Mouse (Mus musculus) kidney, postnatal 0 days (tissue): ENCODE data around the gene Aatf. TPM values are rescaled to one million over a fixed set of nuclear protein-coding genes. Genes with fewer than 3 reads are reported as not detected.

Experiments
- ATAC-seq: fragments of 200-750 bp; cut with Nextera tagmentation; replicated peaks from 2 replicates; pipeline ENCODE4 v1.8.0; 2017; ENCODE audit warnings: low read depth, moderate number of reproducible peaks, moderate TSS enrichment, moderate library complexity; ENCODE audit not compliant: low FRiP score
- DNase-seq: peaks from one replicate; pipeline ENCODE4 v3.0.0-alpha.2; 2016; ENCODE audit warnings: low spot score
- H3K27ac ChIP-seq: fragments of 300-500 bp; sonication (generic); 2 replicates; pipeline ENCODE4 v1.5.1; 2014; ENCODE audit warnings: mild to moderate bottlenecking
- H3K27me3 ChIP-seq: fragments of 300-500 bp; sonication (generic); 2 replicates; pipeline ENCODE4 v1.6.1; 2014; ENCODE audit warnings: low read length, mixed read lengths; ENCODE audit not compliant: insufficient read depth
- H3K36me3 ChIP-seq: fragments of 300-500 bp; sonication (generic); 2 replicates; pipeline ENCODE4 v1.6.1; 2014; ENCODE audit warnings: low read length, mixed read lengths; ENCODE audit not compliant: insufficient read depth
- H3K4me1 ChIP-seq: fragments of 300-500 bp; sonication (generic); replicated peaks from 2 replicates; pipeline ENCODE4 v1.6.1; 2014; ENCODE audit warnings: antibody characterized with exemption, low read length, mixed read lengths; ENCODE audit not compliant: insufficient read depth
- H3K4me2 ChIP-seq: fragments of 300-500 bp; sonication (generic); 2 replicates; pipeline ENCODE4 v1.6.1; 2014; ENCODE audit warnings: mild to moderate bottlenecking, low read length, moderate library complexity, mixed read lengths
- H3K4me3 ChIP-seq: fragments of 300-500 bp; sonication (generic); replicated peaks from 2 replicates; pipeline ENCODE4 v1.5.1; 2014; ENCODE audit warnings: low read depth, low read length
- H3K9ac ChIP-seq: fragments of 300-500 bp; sonication (generic); 2 replicates; pipeline ENCODE4 v1.6.1; 2014; ENCODE audit warnings: low read depth, low read length
- H3K9me3 ChIP-seq: fragments of 300-500 bp; sonication (generic); replicated peaks from 2 replicates; pipeline ENCODE4 v1.6.1; 2016; ENCODE audit warnings: low read length, inconsistent platforms, mixed read lengths
- CTCF ChIP-seq: IDR thresholded peaks from 2 replicates; pipeline ENCODE4 v1.5.1; 2016; ENCODE audit warnings: antibody characterized with exemption, low read depth, mild to moderate bottlenecking, moderate library complexity
- WGBS: fragments of 180-500 bp; shearing (Covaris S2); extraction: QIAGEN DNeasy Blood & Tissue Kit; methylation state at CpG from one replicate; pipeline ENCODE4 v1.1.7; 2014; 5-methylcytosine and 5-hydroxymethylcytosine counted together
- polyA plus RNA-seq: library from polyadenylated mRNA; unstranded; fragments of >200 nt; fragmentation: Nextera tagmentation; extraction: Ambion mirVana; gene quantifications from 2 replicates; pipeline ENCODE4 v1.2.1, GENCODE M21; 2015

Aatf gene
- polyA plus RNA-seq, 1 experiment from 2014 or later: 40.7 TPM

GRCm38 (mm10) chr11:84521751-84522299 lies 8.5 kb upstream of the Aatf start:
- peak overlapping the region; percentile 63 for H3K4me2 ChIP-seq
- no peak overlapping the region for H3K27ac ChIP-seq
- 8% methylated on average over 24 of the region's 24 CpGs for WGBS

DNA sequence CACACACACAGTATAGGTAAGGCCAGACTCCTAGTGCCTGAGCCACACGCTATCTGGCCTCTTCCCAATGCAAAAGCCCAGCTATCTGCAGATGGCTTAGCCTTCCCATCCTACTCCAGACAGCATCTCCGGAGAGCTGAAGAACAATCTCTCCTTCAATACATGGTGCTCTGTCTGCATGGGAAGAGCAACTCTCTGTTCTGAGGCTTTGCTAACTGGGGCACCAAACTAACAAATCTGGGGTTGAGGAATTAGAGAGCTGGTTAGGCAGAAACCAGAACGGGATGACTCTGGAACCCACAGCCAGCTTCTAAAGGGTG lies 7.7 kb upstream of the Aatf start:
- DNase-seq: no peak
- Histone ChIP-seq H3K4me2 (peak overlapping the region; percentile 63), H3K9me3 (no peaks in the 10 kb centered on the region), H3K27ac (no peak overlapping the region), H3K4me1 (0 out of 2 replicates have a peak, but pooled peaks cover 3% of the 10 kb centered on the region), H3K4me3 (peak overlapping the region; percentile 58), H3K27me3 (peaks cover 55% of the 10 kb centered on the region), H3K36me3 (no peaks in the 10 kb centered on the region), H3K9ac (0 out of 2 replicates have a peak overlapping the region, but pooled peaks have one; percentile 72)
- 9% methylated on average over 3 of the region's 3 CpGs for WGBS
- no peak for ATAC-seq
- no peak for TF ChIP-seq CTCF

More at GRCm38 (mm10) chr11:84521751-84522299, 8.5 kb upstream of the Aatf start:
- H3K36me3 ChIP-seq: no peaks in the 10 kb centered on the region
- peak overlapping the region; percentile 58 for H3K4me3 ChIP-seq
- ATAC-seq (no peak), DNase-seq (no peak)
- no peak for TF ChIP-seq CTCF
- H3K27me3 ChIP-seq: peaks cover 55% of the 10 kb centered on the region
- H3K9ac ChIP-seq: peak overlapping the region; percentile 72
- 0 out of 2 replicates have a peak, but pooled peaks cover 3% of the 10 kb centered on the region for H3K4me1 ChIP-seq
- H3K9me3 ChIP-seq: no peaks in the 10 kb centered on the region

DNA sequence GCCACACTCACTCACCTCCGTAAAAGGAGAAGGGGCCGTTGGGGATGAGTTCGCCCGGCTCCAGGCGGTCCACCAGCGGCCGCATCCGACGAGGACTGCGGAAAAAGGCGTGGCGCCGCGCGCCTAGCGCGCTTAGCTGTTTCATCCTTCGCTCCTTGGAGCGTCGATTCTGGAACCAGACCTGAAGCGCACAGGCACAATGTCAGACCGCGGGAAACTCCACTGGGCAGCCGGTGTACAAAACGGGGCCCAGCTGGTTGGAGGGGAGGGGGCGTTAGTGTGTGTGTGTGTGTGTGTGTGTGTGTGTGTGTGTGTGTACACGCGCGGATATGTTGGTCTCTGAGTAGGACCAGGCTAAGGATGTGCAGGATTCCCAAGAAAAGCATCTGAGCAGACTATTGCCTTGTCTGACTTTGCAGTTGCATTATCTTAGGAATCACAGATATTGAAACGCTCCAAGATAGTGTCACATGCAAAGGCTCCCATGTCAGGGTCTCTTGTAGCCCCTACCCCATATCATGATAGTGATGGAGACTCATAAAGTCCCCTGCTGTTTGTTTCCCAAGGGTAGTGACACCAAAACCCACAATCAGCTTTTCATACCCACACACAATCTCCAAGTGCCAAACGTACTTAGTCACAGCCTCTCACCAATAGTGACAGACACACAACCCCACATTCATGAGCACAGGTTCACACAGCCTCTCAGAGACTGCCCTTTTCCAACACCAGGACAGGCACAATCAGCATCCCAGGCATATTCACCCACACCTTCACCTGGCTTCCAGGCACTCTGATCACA lies 7.1 kb upstream of the Aatf start:
- 3% methylated on average over 31 of the region's 31 CpGs for WGBS
- no peaks in the 10 kb centered on the region for H3K36me3 ChIP-seq
- TF ChIP-seq CTCF: no peak
- peak overlapping the region; percentile 58 for H3K4me3 ChIP-seq
- H3K9me3 ChIP-seq: no peaks in the 10 kb centered on the region
- H3K27me3 ChIP-seq: peaks cover 55% of the 10 kb centered on the region
- peak overlapping the region; percentile 72; the same call in 1 of the 2 replicates for H3K9ac ChIP-seq
- no peak overlapping the region for H3K27ac ChIP-seq
- ATAC-seq: no peak
- H3K4me1 ChIP-seq: 0 out of 2 replicates have a peak, but pooled peaks cover 3% of the 10 kb centered on the region
- H3K4me2 ChIP-seq: peak overlapping the region; percentile 63
- no peak for DNase-seq

- Histone ChIP-seq H3K27ac (no peak overlapping the region), H3K4me3 (peak overlapping the region; percentile 58), H3K4me1 (0 out of 2 replicates have a peak, but pooled peaks cover under 1% of the 10 kb centered on the region), H3K36me3 (no peaks in the 10 kb centered on the region), H3K27me3 (peaks cover 48% of the 10 kb centered on the region), H3K4me2 (peak overlapping the region; percentile 63), H3K9me3 (no peaks in the 10 kb centered on the region), H3K9ac (peak overlapping the region; percentile 36; the same call in 1 of the 2 replicates)
- no peak for ATAC-seq
- WGBS: 6% methylated on average over 34 of the region's 34 CpGs
- no peak for DNase-seq
- no peak for TF ChIP-seq CTCF
Observed at GRCm38 (mm10) chr11:84519576-84520268, 6.4 kb upstream of the Aatf start.

DNA sequence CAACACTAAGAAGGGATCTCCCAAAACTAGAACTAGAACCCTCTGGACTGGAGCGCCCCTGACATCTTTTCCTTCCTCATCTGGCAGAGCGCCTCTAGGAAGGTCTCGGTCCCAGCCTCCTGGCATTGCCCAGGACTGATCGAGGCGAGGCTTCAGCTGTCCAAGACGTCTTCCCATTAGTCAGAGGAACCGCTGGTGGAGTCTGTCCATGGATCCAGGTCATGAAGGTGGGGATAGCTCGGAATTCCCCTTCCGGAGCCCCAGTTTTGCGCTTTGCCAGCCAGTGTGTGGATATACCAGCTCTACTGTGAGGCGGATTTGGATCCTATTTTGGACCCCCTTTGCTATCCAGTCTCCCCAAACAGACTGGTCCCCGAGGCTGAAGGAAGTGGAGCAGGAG lies 5.7 kb upstream of the Aatf start:
- Histone ChIP-seq H3K27me3 (peaks cover 43% of the 10 kb centered on the region), H3K9me3 (no peaks in the 10 kb centered on the region), H3K36me3 (no peaks in the 10 kb centered on the region), H3K4me3 (peak overlapping the region; percentile 58; the same call in 1 of the 2 replicates), H3K4me1 (no peaks in the 10 kb centered on the region), H3K4me2 (peak overlapping the region; percentile 63), H3K9ac (0 out of 2 replicates have a peak overlapping the region, but pooled peaks have one; percentile 36), H3K27ac (no peak overlapping the region)
- no peak for DNase-seq
- WGBS: 20% methylated on average over 12 of the region's 12 CpGs
- ATAC-seq: no peak
- no peak for TF ChIP-seq CTCF

DNA sequence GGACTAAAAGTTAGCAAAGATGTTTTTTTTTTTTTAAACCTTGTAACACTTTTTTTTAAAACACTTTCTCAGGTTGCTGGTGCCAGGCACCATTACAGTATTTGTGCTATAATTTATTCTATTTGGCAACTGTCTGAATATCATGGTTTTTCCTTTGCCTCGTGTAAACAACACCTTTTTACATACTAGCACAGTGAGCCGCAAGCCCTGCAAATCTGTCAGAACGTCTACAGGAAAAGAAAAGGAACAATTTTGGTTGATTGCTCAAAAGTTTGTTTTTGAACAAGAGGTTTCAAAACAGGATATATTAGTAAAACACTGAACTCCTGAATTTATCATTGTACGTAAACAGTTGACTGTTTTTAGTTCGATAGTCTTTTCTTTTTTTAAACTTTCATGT lies 4.9 kb upstream of the Aatf start:
- Histone ChIP-seq H3K4me3 (no peak overlapping the region), H3K27me3 (peaks cover 36% of the 10 kb centered on the region), H3K27ac (no peak overlapping the region), H3K36me3 (no peaks in the 10 kb centered on the region), H3K4me2 (no peak overlapping the region), H3K9me3 (no peaks in the 10 kb centered on the region), H3K4me1 (no peaks in the 10 kb centered on the region), H3K9ac (no peak overlapping the region)
- TF ChIP-seq CTCF: no peak
- no peak for ATAC-seq
- 36% methylated on average over 5 of the region's 5 CpGs for whole genome bisulfite sequencing
- DNase-seq: no peak
